Mouse (Mus musculus): ENCODE measurements at regions not wholly inside any gene's neighbourhood (a gene's known extent, or its start where the extent isn't known, plus 50 kb on each side); places are given as distances from the start of the nearest gene placed in this dataset.
A peak's percentile ranks its signal among the peaks of the same experiment; 100 is the strongest.

DNA sequence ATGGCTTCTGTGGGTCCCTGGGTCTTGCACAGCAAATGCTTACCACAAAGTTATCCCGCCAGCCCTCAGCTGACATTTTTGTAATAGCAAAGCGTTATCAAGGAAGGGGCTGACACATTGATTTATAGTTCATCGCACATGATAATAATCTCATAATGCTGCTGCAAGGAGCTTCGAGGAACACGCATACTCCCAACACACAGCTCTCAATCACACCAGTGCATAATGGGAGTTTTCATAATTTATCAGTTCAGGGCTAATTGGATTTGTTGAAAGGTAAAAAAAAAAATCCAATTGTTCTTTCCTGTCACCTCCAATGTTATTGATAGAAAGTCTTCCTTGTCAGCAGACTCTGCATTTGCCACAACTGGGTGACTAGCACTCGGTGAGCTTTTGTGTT lies 76.7 kb upstream of the Arntl start:
- DNase-seq (ENCODE audit: low read depth in 1 of 2, low spot score in 2 of 2), result no peak
- 75% methylated on average over 6 of the region's 6 CpGs for WGBS
- Histone ChIP-seq H3K4me1 (ENCODE audit: control insufficient read depth, insufficient read depth, insufficient read length) (no peaks in the 10 kb centered on the region), H3K4me3 (ENCODE audit: extremely low read depth, insufficient read depth, insufficient read length) (no peak overlapping the region), H3K36me3 (ENCODE audit: control insufficient read depth, insufficient read depth, low read length) (no peaks in the 10 kb centered on the region), H3K27ac (ENCODE audit: insufficient read depth, low read length) (no peak overlapping the region), H3K27me3 (ENCODE audit: control insufficient read depth, insufficient read depth, low read length) (no peaks in the 10 kb centered on the region)
- TF ChIP-seq CTCF (IDR thresholded peaks at IDR 0.05; ENCODE audit: extremely low read depth, insufficient read depth, insufficient read length, insufficient replicate concordance) (no peak), POLR2A (IDR thresholded peaks at IDR 0.05; ENCODE audit: low read depth, low read length) (no peak)

DNA sequence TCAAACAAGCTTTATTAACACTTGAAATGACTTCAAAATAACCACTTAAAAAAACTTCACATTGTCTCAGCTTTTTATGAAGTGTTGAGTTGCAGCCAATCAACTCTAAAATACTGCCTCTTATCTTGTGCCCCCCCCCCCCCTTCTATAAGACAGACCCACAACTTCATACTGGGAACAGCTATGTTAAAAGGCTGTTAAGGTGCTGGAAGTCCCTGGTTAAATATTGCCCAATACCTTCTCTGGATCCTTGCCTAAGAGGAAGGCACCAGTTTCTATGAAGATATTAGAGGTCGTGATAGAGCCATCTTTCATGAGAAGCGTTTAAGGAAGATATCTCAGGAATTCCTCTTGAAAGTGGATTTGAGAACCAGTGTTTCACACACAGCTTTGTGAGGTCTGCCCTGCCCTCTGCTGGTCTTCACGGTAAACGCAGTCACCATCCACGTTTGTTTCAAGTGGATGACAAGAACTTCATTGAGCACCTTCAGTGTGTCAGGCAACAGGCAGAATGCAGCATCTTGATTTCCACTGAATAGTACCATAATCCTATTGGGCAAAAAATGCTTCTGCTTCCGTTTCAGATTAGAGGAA lies 75.2 kb upstream of the Arntl start:
- H3K36me3 ChIP-seq (ENCODE audit: control insufficient read depth, insufficient read depth, low read length), result no peaks in the 10 kb centered on the region
- no peak overlapping the region for H3K4me3 ChIP-seq (ENCODE audit: extremely low read depth, insufficient read depth, insufficient read length)
- 5% methylated on average over 6 of the region's 6 CpGs for WGBS
- no peaks in the 10 kb centered on the region for H3K27me3 ChIP-seq (ENCODE audit: control insufficient read depth, insufficient read depth, low read length)
- no peak overlapping the region for H3K27ac ChIP-seq (ENCODE audit: insufficient read depth, low read length)
- peak in 1 of 2 experiments; percentile 26 for DNase-seq (ENCODE audit: low read depth in 1 of 2, low spot score in 2 of 2)
- TF ChIP-seq POLR2A (IDR thresholded peaks at IDR 0.05; ENCODE audit: low read depth, low read length) (no peak), CTCF (IDR thresholded peaks at IDR 0.05; ENCODE audit: extremely low read depth, insufficient read depth, insufficient read length, insufficient replicate concordance) (peak; percentile 60; the same call in 1 of the 2 replicates)
- no peaks in the 10 kb centered on the region for H3K4me1 ChIP-seq (ENCODE audit: control insufficient read depth, insufficient read depth, insufficient read length)

DNA sequence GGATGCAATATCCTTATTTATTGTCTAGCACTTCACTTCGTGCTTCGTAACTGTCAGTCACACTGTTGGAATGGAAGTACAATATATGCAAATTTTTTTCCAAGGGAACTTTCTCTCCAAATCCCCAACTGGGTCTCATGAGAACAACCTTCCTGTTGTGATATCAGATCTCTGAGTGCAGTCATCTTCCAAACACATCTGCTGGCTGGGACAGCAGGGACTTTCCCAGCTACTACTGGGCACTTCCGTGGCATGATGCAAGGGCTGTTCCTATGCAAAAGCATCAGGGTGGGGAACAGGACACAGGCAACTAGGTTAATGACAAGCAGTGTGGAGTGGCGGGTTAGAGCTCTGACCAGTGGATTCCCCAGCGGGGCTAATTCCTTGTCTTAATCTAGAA lies 73.4 kb upstream of the Arntl start:
- no peaks in the 10 kb centered on the region for H3K36me3 ChIP-seq (ENCODE audit: control insufficient read depth, insufficient read depth, low read length)
- no peak overlapping the region for H3K4me3 ChIP-seq (ENCODE audit: extremely low read depth, insufficient read depth, insufficient read length)
- no peaks in the 10 kb centered on the region for H3K4me1 ChIP-seq (ENCODE audit: control insufficient read depth, insufficient read depth, insufficient read length)
- DNase-seq (ENCODE audit: low read depth in 1 of 2, low spot score in 2 of 2), result no peak
- no peak overlapping the region for H3K27ac ChIP-seq (ENCODE audit: insufficient read depth, low read length)
- WGBS, result 70% methylated on average over 5 of the region's 5 CpGs
- TF ChIP-seq CTCF (IDR thresholded peaks at IDR 0.05; ENCODE audit: extremely low read depth, insufficient read depth, insufficient read length, insufficient replicate concordance) (no peak), POLR2A (IDR thresholded peaks at IDR 0.05; ENCODE audit: low read depth, low read length) (no peak)
- H3K27me3 ChIP-seq (ENCODE audit: control insufficient read depth, insufficient read depth, low read length), result no peaks in the 10 kb centered on the region

DNA sequence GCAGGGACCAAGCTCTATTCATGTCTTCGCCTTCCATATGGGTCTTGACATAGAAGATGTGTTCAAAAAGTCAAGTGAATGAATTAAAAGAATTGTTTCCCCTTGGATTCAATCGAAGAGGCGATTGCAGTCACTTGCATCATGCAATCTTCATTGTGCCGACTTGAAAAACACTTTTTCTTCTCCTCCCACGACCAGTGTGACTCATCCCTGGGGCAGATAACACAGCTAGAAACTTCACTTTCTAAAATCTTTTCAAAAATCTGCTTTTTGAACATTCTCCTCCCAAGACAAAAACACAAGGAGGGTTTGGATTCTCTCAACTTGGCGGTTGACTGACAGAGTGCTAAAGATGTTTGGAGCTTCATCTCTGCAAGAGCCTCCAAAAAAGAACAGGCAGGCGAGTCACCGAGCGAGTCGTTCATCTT lies 67.2 kb upstream of the Arntl start:
- no peaks in the 10 kb centered on the region for H3K4me1 ChIP-seq (ENCODE audit: control insufficient read depth, insufficient read depth, insufficient read length)
- no peaks in the 10 kb centered on the region for H3K36me3 ChIP-seq (ENCODE audit: control insufficient read depth, insufficient read depth, low read length)
- H3K27me3 ChIP-seq (ENCODE audit: control insufficient read depth, insufficient read depth, low read length), result no peaks in the 10 kb centered on the region
- 81% methylated on average over 10 of the region's 10 CpGs for whole genome bisulfite sequencing
- TF ChIP-seq POLR2A (IDR thresholded peaks at IDR 0.05; ENCODE audit: low read depth, low read length), result no peak
- TF ChIP-seq CTCF (IDR thresholded peaks at IDR 0.05; ENCODE audit: extremely low read depth, insufficient read depth, insufficient read length, insufficient replicate concordance), result no peak
- no peak overlapping the region for H3K4me3 ChIP-seq (ENCODE audit: extremely low read depth, insufficient read depth, insufficient read length)
- no peak for DNase-seq (ENCODE audit: low read depth in 1 of 2, low spot score in 2 of 2)
- H3K27ac ChIP-seq (ENCODE audit: insufficient read depth, low read length), result no peak overlapping the region

DNA sequence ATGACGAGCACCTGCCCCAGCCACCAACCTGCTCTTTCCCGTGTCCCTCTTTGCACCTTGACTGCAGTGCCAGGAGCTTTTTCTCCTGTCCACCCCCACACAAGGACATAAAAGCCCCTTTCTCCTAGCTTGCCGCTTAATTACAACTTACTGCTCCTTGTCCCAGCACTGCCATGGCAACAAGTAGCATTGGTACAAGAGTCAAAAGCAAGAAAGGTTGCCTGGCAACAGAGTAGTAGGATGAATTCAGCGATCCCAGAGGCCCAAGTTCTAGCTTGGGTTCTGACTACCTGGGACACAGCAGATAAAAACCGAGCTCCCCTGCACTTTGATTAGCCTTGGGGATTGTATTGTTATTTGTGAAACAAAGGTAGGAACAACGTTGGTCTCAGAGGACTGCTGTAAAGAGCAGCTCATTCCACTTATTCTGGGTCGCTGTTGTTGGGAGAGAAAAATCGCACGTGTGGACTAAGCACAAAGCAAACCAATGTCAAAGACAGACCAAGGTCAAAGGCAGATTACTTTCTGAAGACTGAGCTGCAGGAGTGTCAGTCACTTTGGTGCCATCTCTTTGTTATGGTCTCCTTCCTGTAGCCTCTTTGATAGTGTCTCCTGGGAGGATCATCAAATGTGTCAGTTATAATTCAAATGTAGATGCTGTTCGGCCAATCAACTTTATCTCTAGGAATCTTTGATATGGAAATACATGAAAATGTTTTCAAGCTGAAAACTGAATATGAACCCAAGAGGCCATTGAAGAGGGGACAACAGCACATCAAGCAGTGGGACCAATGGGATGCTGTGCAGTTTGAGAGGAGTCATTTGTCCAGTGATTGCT lies 65.2 kb upstream of the Arntl start:
- no peak for DNase-seq (ENCODE audit: low read depth in 1 of 2, low spot score in 2 of 2)
- H3K27ac ChIP-seq (ENCODE audit: insufficient read depth, low read length), result no peak overlapping the region
- TF ChIP-seq POLR2A (IDR thresholded peaks at IDR 0.05; ENCODE audit: low read depth, low read length), result no peak
- TF ChIP-seq CTCF (IDR thresholded peaks at IDR 0.05; ENCODE audit: extremely low read depth, insufficient read depth, insufficient read length, insufficient replicate concordance), result no peak
- no peaks in the 10 kb centered on the region for H3K36me3 ChIP-seq (ENCODE audit: control insufficient read depth, insufficient read depth, low read length)
- 59% methylated on average over 10 of the region's 10 CpGs for WGBS
- H3K4me3 ChIP-seq (ENCODE audit: extremely low read depth, insufficient read depth, insufficient read length), result no peak overlapping the region
- H3K27me3 ChIP-seq (ENCODE audit: control insufficient read depth, insufficient read depth, low read length), result no peaks in the 10 kb centered on the region
- no peaks in the 10 kb centered on the region for H3K4me1 ChIP-seq (ENCODE audit: control insufficient read depth, insufficient read depth, insufficient read length)

DNA sequence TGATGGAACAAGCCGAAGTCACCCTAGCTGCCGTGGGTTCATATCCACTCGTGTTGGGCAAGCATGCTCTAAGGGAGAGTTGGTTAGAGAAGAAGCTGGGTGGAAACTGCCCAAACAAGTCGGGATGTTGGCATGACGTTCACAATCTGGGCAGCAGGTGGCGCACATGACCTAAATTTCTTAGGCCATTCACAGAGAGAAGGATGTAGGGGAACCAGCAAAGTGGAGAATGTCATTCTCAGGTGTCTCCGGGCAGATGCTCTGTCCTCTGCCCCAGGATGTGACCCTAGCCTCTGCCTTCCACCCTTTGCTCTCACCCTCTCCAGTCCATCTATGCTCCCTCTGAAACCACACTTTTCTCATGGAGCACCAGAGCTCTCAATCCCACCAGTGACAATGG lies 63.7 kb upstream of the Arntl start:
- DNase-seq (ENCODE audit: low read depth in 1 of 2, low spot score in 2 of 2), result peak; percentile 55 to 71
- Histone ChIP-seq H3K27ac (ENCODE audit: insufficient read depth, low read length) (no peak overlapping the region), H3K36me3 (ENCODE audit: control insufficient read depth, insufficient read depth, low read length) (no peaks in the 10 kb centered on the region), H3K4me3 (ENCODE audit: extremely low read depth, insufficient read depth, insufficient read length) (no peak overlapping the region), H3K27me3 (ENCODE audit: control insufficient read depth, insufficient read depth, low read length) (no peaks in the 10 kb centered on the region), H3K4me1 (ENCODE audit: control insufficient read depth, insufficient read depth, insufficient read length) (no peaks in the 10 kb centered on the region)
- 13% methylated on average over 7 of the region's 7 CpGs for WGBS
- TF ChIP-seq CTCF (IDR thresholded peaks at IDR 0.05; ENCODE audit: extremely low read depth, insufficient read depth, insufficient read length, insufficient replicate concordance), result peak; percentile 86; the same call in 1 of the 2 replicates
- TF ChIP-seq POLR2A (IDR thresholded peaks at IDR 0.05; ENCODE audit: low read depth, low read length), result no peak

DNA sequence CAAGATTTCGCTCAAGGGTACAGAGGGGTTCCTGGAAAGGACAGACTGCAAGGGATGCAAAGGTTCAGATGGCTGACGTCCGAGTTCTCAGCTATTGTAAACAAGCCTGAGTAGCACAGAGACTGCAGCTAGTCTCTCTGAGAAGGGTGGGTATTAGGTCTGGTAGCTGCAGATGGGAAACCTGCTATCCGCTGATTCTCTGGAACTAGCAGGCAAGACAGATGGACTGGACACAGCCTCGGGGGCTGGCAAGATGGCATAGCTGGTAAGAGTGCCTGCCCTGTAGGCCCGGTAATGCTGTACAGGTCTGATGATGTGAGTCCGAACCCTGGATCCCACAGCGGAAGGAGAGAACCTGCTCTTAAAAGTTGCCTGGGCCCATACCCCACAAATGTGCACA lies 62.2 kb upstream of the Arntl start:
- Histone ChIP-seq H3K27ac (ENCODE audit: insufficient read depth, low read length) (no peak overlapping the region), H3K4me1 (ENCODE audit: control insufficient read depth, insufficient read depth, insufficient read length) (no peaks in the 10 kb centered on the region), H3K36me3 (ENCODE audit: control insufficient read depth, insufficient read depth, low read length) (no peaks in the 10 kb centered on the region), H3K27me3 (ENCODE audit: control insufficient read depth, insufficient read depth, low read length) (no peaks in the 10 kb centered on the region), H3K4me3 (ENCODE audit: extremely low read depth, insufficient read depth, insufficient read length) (no peak overlapping the region)
- no peak for DNase-seq (ENCODE audit: low read depth in 1 of 2, low spot score in 2 of 2)
- TF ChIP-seq POLR2A (IDR thresholded peaks at IDR 0.05; ENCODE audit: low read depth, low read length), result no peak
- no peak for TF ChIP-seq CTCF (IDR thresholded peaks at IDR 0.05; ENCODE audit: extremely low read depth, insufficient read depth, insufficient read length, insufficient replicate concordance)
- WGBS, result 86% methylated on average over 8 of the region's 8 CpGs

Data from spleen, adult 2 months (tissue).